Mouse (Mus musculus) C2C12 (cell line): ENCODE measurements around the gene Sdk2. TPM values are rescaled to one million over a fixed set of nuclear protein-coding genes. Genes with fewer than 3 reads are reported as not detected.

ENCODE experiments used
- H3K27me3 ChIP-seq: one replicate; pipeline ENCODE4 v1.6.1; 2011; ENCODE audit not compliant: control insufficient read depth, insufficient read depth, insufficient read length
- H3K36me3 ChIP-seq: one replicate; pipeline ENCODE4 v1.6.1; 2011; ENCODE audit not compliant: control insufficient read depth, insufficient read depth
- H3K4me3 ChIP-seq: one replicate; pipeline ENCODE4 v1.5.1; 2011; ENCODE audit warnings: mild to moderate bottlenecking, control low read depth; ENCODE audit not compliant: poor library complexity, insufficient read depth, severe bottlenecking
- H3K79me2 ChIP-seq: one replicate; pipeline ENCODE4 v1.6.1; 2011; ENCODE audit not compliant: control insufficient read depth, insufficient read depth
- H3K79me3 ChIP-seq: one replicate; pipeline ENCODE4 v1.6.1; 2011; ENCODE audit warnings: low read depth, control low read depth
- H3ac ChIP-seq: one replicate; pipeline ENCODE3; 2011; ENCODE audit warnings: low read depth; ENCODE audit not compliant: control insufficient read depth, insufficient read length
- CEBPB ChIP-seq: IDR thresholded peaks from one replicate; pipeline ENCODE4 v1.6.1; 2011; ENCODE audit warnings: low read depth, mild to moderate bottlenecking, control low read depth, moderate library complexity
- CTCF ChIP-seq: IDR thresholded peaks from one replicate; pipeline ENCODE4 v1.5.1; 2011; ENCODE audit not compliant: control insufficient read depth, insufficient read depth, insufficient read length
- FOSL1 ChIP-seq: IDR thresholded peaks from one replicate; pipeline ENCODE4 v1.8.0; 2011; ENCODE audit warnings: mild to moderate bottlenecking, low read length; ENCODE audit not compliant: poor library complexity, insufficient read depth, severe bottlenecking
- MAX ChIP-seq: IDR thresholded peaks from one replicate; pipeline ENCODE4 v1.6.1; 2011; ENCODE audit warnings: mild to moderate bottlenecking, control low read depth
- MYOD1 ChIP-seq: IDR thresholded peaks from one replicate; pipeline ENCODE4 v1.6.1; 2011; ENCODE audit warnings: low read depth; ENCODE audit not compliant: control insufficient read depth, insufficient read length
- MYOG ChIP-seq: IDR thresholded peaks from one replicate; pipeline ENCODE4 v1.6.1; 2011; ENCODE audit not compliant: control insufficient read depth, insufficient read length; ENCODE audit errors: extremely low read depth
- USF1 ChIP-seq: IDR thresholded peaks from one replicate; pipeline ENCODE4 v1.6.1; 2011; ENCODE audit warnings: low read depth, mild to moderate bottlenecking, control low read depth, moderate library complexity
- polyA plus RNA-seq: library from polyadenylated mRNA; unstranded; fragments of >200 nt; fragmentation: generic; extraction: Trizol; gene quantifications from one replicate; pipeline ENCODE4 v1.2.1, GENCODE M21; 2012; ENCODE audit warnings: missing spikeins

Gene Sdk2
- polyA plus RNA-seq, 1 experiment = 0.05 TPM

GRCm38 (mm10) chr11:114056351-114056750 is 10.5 kb downstream of the Sdk2 start:
- no peak overlapping the region for H3K4me3 ChIP-seq
- TF ChIP-seq USF1 (no peak), CEBPB (no peak), FOSL1 (no peak), MAX (no peak)
- H3ac ChIP-seq = no peak overlapping the region
- H3K36me3 ChIP-seq = no peaks in the 10 kb centered on the region
- H3K27me3 ChIP-seq = no peaks in the 10 kb centered on the region
- no peaks in the 10 kb centered on the region for H3K79me3 ChIP-seq
- H3K79me2 ChIP-seq = no peaks in the 10 kb centered on the region

GRCm38 (mm10) chr11:114054581-114055315 is 12.1 kb downstream of the Sdk2 start:
- no peak overlapping the region for H3ac ChIP-seq
- TF ChIP-seq MAX = no peak
- no peak for TF ChIP-seq CTCF
- no peak for TF ChIP-seq MYOD1
- no peak for TF ChIP-seq USF1
- no peak for TF ChIP-seq FOSL1
- TF ChIP-seq CEBPB = no peak
- no peak for TF ChIP-seq MYOG
- no peaks in the 10 kb centered on the region for H3K36me3 ChIP-seq

DNA sequence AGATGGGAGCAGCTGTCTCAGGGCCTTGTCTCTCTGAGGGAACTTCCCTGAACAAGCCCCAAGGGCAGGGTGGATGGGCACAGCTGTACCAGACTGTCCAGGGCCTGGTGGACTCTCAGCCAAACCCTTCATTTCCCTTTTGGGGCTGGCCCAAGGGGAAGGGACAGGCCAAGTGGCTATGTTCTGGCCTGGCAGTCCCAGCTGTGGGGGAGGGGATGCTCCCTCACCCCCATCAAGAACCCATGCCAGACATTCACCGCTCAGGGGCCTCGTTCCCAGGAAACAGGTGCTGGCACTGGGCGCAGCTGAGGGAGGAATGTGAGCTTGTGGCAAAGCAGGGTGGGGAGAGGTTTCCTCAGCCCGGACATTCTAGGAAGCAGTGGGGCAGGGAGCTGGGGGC is 15.5 kb downstream of the Sdk2 start:
- no peaks in the 10 kb centered on the region for H3K27me3 ChIP-seq

More at GRCm38 (mm10) chr11:114054581-114055315, 12.1 kb downstream of the Sdk2 start:
- no peaks in the 10 kb centered on the region for H3K27me3 ChIP-seq
- no peaks in the 10 kb centered on the region for H3K79me3 ChIP-seq
- no peaks in the 10 kb centered on the region for H3K79me2 ChIP-seq
- no peak overlapping the region for H3K4me3 ChIP-seq

GRCm38 (mm10) chr11:114050511-114050910 is 16.3 kb downstream of the Sdk2 start:
- no peak overlapping the region for H3ac ChIP-seq
- no peaks in the 10 kb centered on the region for H3K27me3 ChIP-seq
- no peak overlapping the region for H3K4me3 ChIP-seq

More for the DNA sequence above, 15.5 kb downstream of the Sdk2 start:
- Histone ChIP-seq H3K79me2 (no peaks in the 10 kb centered on the region), H3ac (no peak overlapping the region), H3K36me3 (no peaks in the 10 kb centered on the region), H3K79me3 (no peaks in the 10 kb centered on the region), H3K4me3 (no peak overlapping the region)
- TF ChIP-seq MYOG (no peak), CTCF (no peak), CEBPB (no peak), MYOD1 (no peak), USF1 (no peak), FOSL1 (no peak), MAX (no peak)

DNA sequence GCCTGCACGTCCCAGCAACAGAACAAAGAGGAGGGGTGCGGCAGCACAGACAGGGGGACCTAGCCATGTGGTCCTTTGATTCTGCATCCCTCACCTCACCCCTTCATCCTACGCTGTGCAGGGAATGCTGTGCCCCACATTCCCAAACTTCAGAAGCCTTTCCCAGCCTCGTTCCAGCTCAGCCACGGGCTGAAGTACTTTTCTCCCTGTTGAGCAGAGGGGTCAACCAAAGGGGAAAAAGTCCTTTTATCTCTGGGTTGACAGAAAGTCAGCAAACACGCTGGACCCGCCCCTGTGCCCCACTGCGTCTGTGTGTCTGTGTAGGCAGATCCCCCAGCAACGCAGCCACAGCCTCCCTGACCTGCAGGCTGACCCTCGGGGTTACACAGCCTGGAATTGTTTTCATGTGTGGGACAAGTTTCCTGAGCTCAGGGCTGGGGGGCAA is 18.9 kb downstream of the Sdk2 start:
- Histone ChIP-seq H3K4me3 (no peak overlapping the region), H3K79me2 (no peaks in the 10 kb centered on the region), H3K36me3 (no peaks in the 10 kb centered on the region), H3K27me3 (no peaks in the 10 kb centered on the region), H3K79me3 (no peaks in the 10 kb centered on the region), H3ac (no peak overlapping the region)
- TF ChIP-seq MAX (no peak), USF1 (no peak), MYOD1 (no peak), CTCF (no peak), FOSL1 (no peak), MYOG (no peak), CEBPB (no peak)

More at GRCm38 (mm10) chr11:114050511-114050910, 16.3 kb downstream of the Sdk2 start:
- Histone ChIP-seq H3K79me3 (no peaks in the 10 kb centered on the region), H3K36me3 (no peaks in the 10 kb centered on the region), H3K79me2 (no peaks in the 10 kb centered on the region)
- TF ChIP-seq CEBPB = no peak

- no peak overlapping the region for H3ac ChIP-seq
- no peaks in the 10 kb centered on the region for H3K27me3 ChIP-seq
- no peaks in the 10 kb centered on the region for H3K36me3 ChIP-seq
These were observed 19.9 kb downstream of the Sdk2 start for GRCm38 (mm10) chr11:114046927-114047326.

More at GRCm38 (mm10) chr11:114046927-114047326, 19.9 kb downstream of the Sdk2 start:
- Histone ChIP-seq H3K79me3 (no peaks in the 10 kb centered on the region), H3K79me2 (no peaks in the 10 kb centered on the region), H3K4me3 (no peak overlapping the region)
- TF ChIP-seq MYOD1 (no peak), FOSL1 (no peak), CTCF (no peak), MAX (no peak), MYOG (no peak), USF1 (no peak), CEBPB (no peak)
